Mouse (Mus musculus): ENCODE results near the gene Amigo3.

Gene Amigo3

GRCm38 (mm10) chr9:108083561-108083960 lies 30.6 kb downstream of the Amigo3 start:
- DNase-seq (ENCODE audit: low read depth, low spot score) = no peak

- DNase-seq (ENCODE audit: low read depth, low spot score) = no peak
Measured at GRCm38 (mm10) chr9:108085261-108085660, 32.3 kb downstream of the Amigo3 start.

- no peak for DNase-seq (ENCODE audit: low read depth, low spot score)
Measured at GRCm38 (mm10) chr9:108090611-108091120, 37.7 kb downstream of the Amigo3 start.

- peak; percentile 24 for DNase-seq (ENCODE audit: low read depth, low spot score)
Measured at GRCm38 (mm10) chr9:108093586-108093985, 40.6 kb downstream of the Amigo3 start.

- peak; percentile 92 for DNase-seq (ENCODE audit: low read depth, low spot score)
Measured at GRCm38 (mm10) chr9:108094184-108094941, 41.4 kb downstream of the Amigo3 start, which contains the start of gene Apeh. Gene Apeh, minus strand, starts transcription at chr9:108094606.

- DNase-seq (ENCODE audit: low read depth, low spot score) = peak; percentile 52
Measured at GRCm38 (mm10) chr9:108094998-108095411, 42.0 kb downstream of the Amigo3 start.

GRCm38 (mm10) chr9:108095518-108095917 lies 42.6 kb downstream of the Amigo3 start:
- peak; percentile 83 for DNase-seq (ENCODE audit: low read depth, low spot score)

- DNase-seq (ENCODE audit: low read depth, low spot score) = peak; percentile 12
Measured at GRCm38 (mm10) chr9:108095949-108096712, 43.2 kb downstream of the Amigo3 start.

GRCm38 (mm10) chr9:108099619-108100018 lies 46.7 kb downstream of the Amigo3 start:
- no peak for DNase-seq (ENCODE audit: low read depth, low spot score)

GRCm38 (mm10) chr9:108104766-108105548 lies 52.0 kb downstream of the Amigo3 start:
- peak; percentile 20 for DNase-seq (ENCODE audit: low read depth, low spot score)
